10 mouse cellular contexts compared by ENCODE assay signal in genomic region chr17:30524451-30524850, GRCm38 (mm10). TPM values are rescaled to one million over a fixed set of nuclear protein-coding genes. Genes with fewer than 3 reads are reported as not detected.
DNase-seq lines count a peak whose midpoint lies in the region; ATAC-seq and TF ChIP-seq lines count a peak whose summit lies in the region.
"Had no signal": no experiment of that assay in that cellular context is flagged by ENCODE, and none has a peak within 500 bp of the region (broad histone marks: within the 10 kb centered on the region; RNA-seq: fewer than 3 reads in every experiment).

No protein-coding gene starts in this region.

- 0 out of 2 replicates have a peak, but pooled peaks cover 5% of the 10 kb centered on the region for H3K4me1 ChIP-seq in lung, embryonic 15.5 days
- H3K4me1 ChIP-seq in lung, adult 2 months (ENCODE audit: control insufficient read depth, insufficient read depth, low read length): peaks cover 2% of the 10 kb centered on the region; the same call in 1 of the 2 replicates
- no peaks in the 10 kb centered on the region for H3K4me1 ChIP-seq in hindbrain, embryonic 16.5 days (ENCODE audit: control insufficient read depth, insufficient read depth, low read depth, low read length)
- H3K4me1 ChIP-seq: midbrain, embryonic 15.5 days had no signal

- no peaks in the 10 kb centered on the region; the same call in 1 of the 2 replicates for H3K27me3 ChIP-seq in lung, embryonic 15.5 days
- H3K27me3 ChIP-seq in hindbrain, embryonic 16.5 days (replicated peaks; ENCODE audit: control insufficient read depth, insufficient read depth, low read length): no peaks in the 10 kb centered on the region
- H3K27me3 ChIP-seq: limb, embryonic 13.5 days; midbrain, embryonic 15.5 days had no signal

- H3K27ac ChIP-seq in lung, embryonic 15.5 days: peak overlapping the region; percentile 31
- no peak overlapping the region for H3K27ac ChIP-seq in hindbrain, embryonic 16.5 days (ENCODE audit: low read depth, low read length)
- H3K27ac ChIP-seq: limb, embryonic 13.5 days; midbrain, embryonic 15.5 days had no signal

- H3K4me2 ChIP-seq in lung, embryonic 15.5 days: no peak overlapping the region
- H3K4me2 ChIP-seq in hindbrain, embryonic 16.5 days (ENCODE audit: low read length): no peak overlapping the region
- H3K4me2 ChIP-seq: limb, embryonic 13.5 days; midbrain, embryonic 15.5 days had no signal

- intact Hi-C loops in heart, postnatal 36 days (cut with DNase I): no loop called here

- H3K9ac ChIP-seq in lung, embryonic 15.5 days: no peak overlapping the region
- no peak overlapping the region for H3K9ac ChIP-seq in hindbrain, embryonic 16.5 days (ENCODE audit: low read depth, low read length)
- H3K9ac ChIP-seq: limb, embryonic 13.5 days; midbrain, embryonic 15.5 days had no signal

- no peak for ATAC-seq in lung, embryonic 15.5 days (ENCODE audit: borderline replicate concordance, extremely low read depth, low FRiP score, low TSS enrichment)
- ATAC-seq in hindbrain, embryonic 16.5 days: no peak
- ATAC-seq: midbrain, embryonic 15.5 days had no signal

- no peak overlapping the region for H3K4me3 ChIP-seq in lung, embryonic 15.5 days
- H3K4me3 ChIP-seq in lung, adult 2 months (replicated peaks; ENCODE audit: extremely low read depth, low read depth, low read length): no peak overlapping the region
- no peak overlapping the region for H3K4me3 ChIP-seq in hindbrain, embryonic 16.5 days (ENCODE audit: low read length)
- H3K4me3 ChIP-seq: limb, embryonic 13.5 days; midbrain, embryonic 15.5 days had no signal

- peaks cover 9% of the 10 kb centered on the region for H3K36me3 ChIP-seq in lung, embryonic 15.5 days
- no peaks in the 10 kb centered on the region; the same call in 1 of the 2 replicates for H3K36me3 ChIP-seq in hindbrain, embryonic 16.5 days (ENCODE audit: control insufficient read depth, insufficient read depth, low read length)

- H3K9me3 ChIP-seq in lung, embryonic 15.5 days: no peaks in the 10 kb centered on the region; the same call in 1 of the 2 replicates
- no peaks in the 10 kb centered on the region for H3K9me3 ChIP-seq in hindbrain, embryonic 16.5 days (ENCODE audit: control insufficient read depth, low read length)
- H3K9me3 ChIP-seq: limb, embryonic 13.5 days; midbrain, embryonic 15.5 days had no signal

- no peak for TF ChIP-seq CTCF in lung, adult 2 months (IDR thresholded peaks at IDR 0.05; ENCODE audit: insufficient read depth, low read length)

- 82% methylated on average over 7 of the region's 7 CpGs for WGBS in lung, embryonic 15.5 days
- 46% methylated on average over 7 of the region's 7 CpGs for WGBS in lung, adult 2 months
- WGBS in hindbrain, embryonic 16.5 days: 89% methylated on average over 7 of the region's 7 CpGs

- TF ChIP-seq POLR2A in lung, adult 2 months (IDR thresholded peaks at IDR 0.05; ENCODE audit: borderline replicate concordance, extremely low read depth, low read depth, low read length): no peak

- DNase-seq in lung, adult 2 months: no peak
- DNase-seq in cerebellum, adult 9-11 months: peak; percentile 97
- DNase-seq in layer of hippocampus, adult 9-10 months (ENCODE audit: low spot score): peak; percentile 68
- peak; percentile 76 for DNase-seq in right cerebral cortex, postnatal 25 days
- no peak for DNase-seq in heart, postnatal 36 days
- DNase-seq: adrenal gland, postnatal 10 days had no signal

RNA-seq across cellular contexts. Expression of gene Btbd9, which starts 51.8 kb away (rescaled TPM):
- polyA plus RNA-seq in lung, embryonic 15.5 days (2015; fragmentation: Nextera tagmentation; extraction: Ambion mirVana): 54.1 and 57.3 TPM in 2 replicates
- 18.9 and 24.2 TPM in 2 replicates for polyA plus RNA-seq in lung, adult 2 months (2012; rRNA removed)
- total RNA-seq in heart, postnatal 36 days (2021): 10 to 100 TPM; 17.0 to 17.4 TPM
- polyA plus RNA-seq in hindbrain, embryonic 16.5 days (2015; fragmentation: Nextera tagmentation; extraction: Ambion mirVana): 135 TPM in 2 replicates

Comparison
In these comparisons a context has a peak if more than half of its experiments do, and no peak if none do; other contexts are left out.
1. DNase-seq: peak in cerebellum, adult 9-11 months (single experiment), layer of hippocampus, adult 9-10 months (single experiment) and right cerebral cortex, postnatal 25 days (single experiment); none in lung, adult 2 months (single experiment) and heart, postnatal 36 days (0 of 2).